Comparison of ENCODE assay signal across 25 mouse cellular contexts in genomic region chr7:3463306-3463705, GRCm38 (mm10). TPM values are rescaled to one million over a fixed set of nuclear protein-coding genes. Genes with fewer than 3 reads are reported as not detected.
"Had no signal": no experiment of that assay in that cellular context is flagged by ENCODE, and none has a peak within 500 bp of the region (broad histone marks: within the 10 kb centered on the region; RNA-seq: fewer than 3 reads in every experiment).

No protein-coding gene starts in this region.

- H3K9me3 ChIP-seq: kidney, embryonic 15.5 days; liver, embryonic 13.5 days had no signal

- H3K4me1 ChIP-seq: kidney, embryonic 15.5 days; liver, embryonic 13.5 days had no signal

- H3K4me3 ChIP-seq: kidney, embryonic 15.5 days; left cerebral cortex, adult 2 months; liver, embryonic 13.5 days had no signal

- H3K27me3 ChIP-seq: kidney, embryonic 15.5 days; liver, embryonic 13.5 days had no signal

- H3K27ac ChIP-seq: kidney, embryonic 15.5 days; left cerebral cortex, adult 2 months; liver, embryonic 13.5 days had no signal

- DNase-seq: kidney, postnatal 10 days; kidney, postnatal 36 days; layer of hippocampus, adult 9-11 months; liver, embryonic 13.5 days; lung, adult 2 months; lung, postnatal 36 days; midbrain, embryonic 14.5 days; thymus, adult 18-20 months; thymus, postnatal 36 days had no signal

- H3K36me3 ChIP-seq: kidney, embryonic 15.5 days; liver, embryonic 13.5 days had no signal

RNA-seq across cellular contexts. Expression of gene Tarm1, which starts 39.1 kb away (rescaled TPM):
- total RNA-seq: layer of hippocampus, postnatal 25 days; left cerebral cortex, postnatal 10 days; left cerebral cortex, postnatal 36 days; liver, adult 2 months; megakaryocyte-erythroid progenitor cell, adult 5-6 weeks; midbrain, postnatal 0 days had no signal
- polyA plus RNA-seq: limb, embryonic 11.5 days; liver, adult 2 months; lung, embryonic 16.5 days; midbrain, embryonic 11.5 days; midbrain, embryonic 14.5 days; midbrain, postnatal 0 days; neural tube, embryonic 11.5 days; neural tube, embryonic 14.5 days; small intestine, adult 2 months had no signal

RNA-seq across cellular contexts. Expression of gene Cacng6, which starts 39.3 kb away (rescaled TPM):
- total RNA-seq: megakaryocyte progenitor cell, adult 5-6 weeks; megakaryocyte-erythroid progenitor cell, adult 5-6 weeks; midbrain, postnatal 0 days had no signal
- polyA plus RNA-seq: liver, adult 2 months; midbrain, embryonic 11.5 days; midbrain, embryonic 14.5 days; small intestine, adult 2 months; urinary bladder, adult 2 months had no signal
